Mouse (Mus musculus) thymus, adult 2 months (tissue): Measurements from ENCODE around the gene Dok5. TPM values are rescaled to one million over a fixed set of nuclear protein-coding genes. Genes with fewer than 3 reads are reported as not detected.

Experiments
- DNase-seq: peaks from one replicate; pipeline ENCODE4 v3.0.0; 2021
- H3K27ac ChIP-seq: fragments of 200-500 bp; 2 replicates; pipeline ENCODE4 v1.5.1; 2012; ENCODE audit warnings: low read length, control low read depth; ENCODE audit not compliant: control insufficient read depth, insufficient read depth
- H3K27me3 ChIP-seq: fragments of 200-500 bp; 2 replicates; pipeline ENCODE4 v1.6.1; 2012; ENCODE audit warnings: mild to moderate bottlenecking, low read length, moderate library complexity, mixed read lengths; ENCODE audit not compliant: control insufficient read depth, insufficient read depth
- H3K36me3 ChIP-seq: fragments of 200-500 bp; 2 replicates; pipeline ENCODE4 v1.6.1; 2012; ENCODE audit warnings: mild to moderate bottlenecking, low read length, moderate library complexity; ENCODE audit not compliant: control insufficient read depth, insufficient read depth
- H3K4me1 ChIP-seq: fragments of 200-500 bp; replicated peaks from 2 replicates; pipeline ENCODE4 v1.6.1; 2012; ENCODE audit warnings: low read length; ENCODE audit not compliant: control insufficient read depth, insufficient read depth
- H3K4me3 ChIP-seq: fragments of 200-500 bp; 2 replicates; pipeline ENCODE4 v1.5.1; 2012; ENCODE audit warnings: mild to moderate bottlenecking, low read length, control low read depth, moderate library complexity; ENCODE audit not compliant: control insufficient read depth, insufficient read depth
- CTCF ChIP-seq: fragments of 200-500 bp; IDR thresholded peaks from 2 replicates; pipeline ENCODE4 v1.5.1; 2012; ENCODE audit warnings: mild to moderate bottlenecking, control low read depth, low read length, moderate library complexity, borderline replicate concordance; ENCODE audit not compliant: control insufficient read depth, poor library complexity, insufficient read depth; ENCODE audit errors: extremely low read depth
- POLR2A ChIP-seq: fragments of 200-500 bp; IDR thresholded peaks from 2 replicates; pipeline ENCODE4 v1.6.1; 2012; ENCODE audit warnings: mild to moderate bottlenecking, low read length, control low read depth, moderate library complexity; ENCODE audit not compliant: control insufficient read depth, poor library complexity, insufficient read depth; ENCODE audit errors: extremely low read depth
- WGBS: fragments of 180-500 bp; shearing (Covaris S2); methylation state at CpG from one replicate; pipeline ENCODE4 v1.1.7; 2018; 5-methylcytosine and 5-hydroxymethylcytosine counted together
- polyA plus RNA-seq: library from polyadenylated mRNA; depleted of rRNA; stranded (reverse); fragments of >200 nt; gene quantifications from 2 replicates; pipeline ENCODE4 v1.2.3, GENCODE M21; 2012

Gene Dok5
- polyA plus RNA-seq, 1 experiment, result 0.63 TPM

- H3K27me3 ChIP-seq, result no peaks in the 10 kb centered on the region
- no peaks in the 10 kb centered on the region for H3K36me3 ChIP-seq
- WGBS, result 84% methylated on average over 3 of the region's 3 CpGs
- no peaks in the 10 kb centered on the region for H3K4me1 ChIP-seq
- no peak for DNase-seq
- H3K4me3 ChIP-seq, result no peak overlapping the region
- TF ChIP-seq CTCF, result no peak
- TF ChIP-seq POLR2A, result no peak
- H3K27ac ChIP-seq, result no peak overlapping the region
Observed at GRCm38 (mm10) chr2:170871469-170871868, 139.9 kb downstream of the Dok5 start.

GRCm38 (mm10) chr2:170873382-170873781, 141.8 kb downstream of the Dok5 start:
- WGBS, result 12% methylated on average over 8 of the region's 8 CpGs
- no peak overlapping the region for H3K27ac ChIP-seq
- H3K27me3 ChIP-seq, result no peaks in the 10 kb centered on the region
- peak; percentile 43 for DNase-seq
- no peaks in the 10 kb centered on the region for H3K4me1 ChIP-seq
- TF ChIP-seq POLR2A (no peak), CTCF (no peak)
- no peak overlapping the region for H3K4me3 ChIP-seq
- no peaks in the 10 kb centered on the region for H3K36me3 ChIP-seq

- Histone ChIP-seq H3K36me3 (no peaks in the 10 kb centered on the region), H3K4me3 (no peak overlapping the region), H3K27ac (no peak overlapping the region), H3K27me3 (no peaks in the 10 kb centered on the region), H3K4me1 (no peaks in the 10 kb centered on the region)
- TF ChIP-seq POLR2A (no peak), CTCF (peak; percentile 34; the same call in 1 of the 2 replicates)
- peak; percentile 54 for DNase-seq
- 6% methylated on average over 4 of the region's 4 CpGs for WGBS
Observed at GRCm38 (mm10) chr2:170877515-170877914, 145.9 kb downstream of the Dok5 start.

- Histone ChIP-seq H3K36me3 (no peaks in the 10 kb centered on the region), H3K4me3 (no peak overlapping the region), H3K4me1 (no peaks in the 10 kb centered on the region), H3K27me3 (no peaks in the 10 kb centered on the region), H3K27ac (no peak overlapping the region)
- no peak for TF ChIP-seq POLR2A
- no peak for TF ChIP-seq CTCF
- DNase-seq, result no peak
- 65% methylated on average over 5 of the region's 5 CpGs for WGBS
Observed at GRCm38 (mm10) chr2:170877936-170878335, 146.3 kb downstream of the Dok5 start.

- no peaks in the 10 kb centered on the region for H3K36me3 ChIP-seq
- H3K27me3 ChIP-seq, result no peaks in the 10 kb centered on the region
- no peak for TF ChIP-seq POLR2A
- TF ChIP-seq CTCF, result no peak
- no peak overlapping the region for H3K4me3 ChIP-seq
- H3K4me1 ChIP-seq, result no peaks in the 10 kb centered on the region
- WGBS, result 79% methylated on average over 4 of the region's 4 CpGs
- DNase-seq, result no peak
- H3K27ac ChIP-seq, result no peak overlapping the region
Observed at GRCm38 (mm10) chr2:170884209-170884801, 152.7 kb downstream of the Dok5 start.

GRCm38 (mm10) chr2:170887984-170888383, 156.4 kb downstream of the Dok5 start:
- no peak overlapping the region for H3K4me3 ChIP-seq
- no peak for DNase-seq
- no peaks in the 10 kb centered on the region for H3K4me1 ChIP-seq
- WGBS, result 32% methylated on average over 9 of the region's 9 CpGs
- no peak overlapping the region for H3K27ac ChIP-seq
- no peaks in the 10 kb centered on the region for H3K27me3 ChIP-seq
- H3K36me3 ChIP-seq, result no peaks in the 10 kb centered on the region
- TF ChIP-seq CTCF, result no peak
- no peak for TF ChIP-seq POLR2A

- Histone ChIP-seq H3K4me1 (no peaks in the 10 kb centered on the region), H3K27me3 (no peaks in the 10 kb centered on the region), H3K36me3 (no peaks in the 10 kb centered on the region), H3K4me3 (no peak overlapping the region), H3K27ac (no peak overlapping the region)
- 92% methylated on average over 8 of the region's 8 CpGs for WGBS
- TF ChIP-seq POLR2A, result no peak
- no peak for TF ChIP-seq CTCF
- no peak for DNase-seq
Observed at GRCm38 (mm10) chr2:170895096-170895495, 163.5 kb downstream of the Dok5 start.
